Mouse (Mus musculus) myocyte (in vitro differentiated cells): Measurements from ENCODE around the gene Dazl. TPM values are rescaled to one million over a fixed set of nuclear protein-coding genes. Genes with fewer than 3 reads are reported as not detected.

Experiments used
- H3K27me3 ChIP-seq: one replicate; pipeline ENCODE4 v1.6.1; 2011; ENCODE audit not compliant: control insufficient read depth, insufficient read depth, insufficient read length
- H3K36me3 ChIP-seq: one replicate; pipeline ENCODE4 v1.6.1; 2011; ENCODE audit not compliant: control insufficient read depth, insufficient read depth
- H3K4me2 ChIP-seq: one replicate; pipeline ENCODE4 v1.6.1; 2011; ENCODE audit warnings: low read depth, control low read depth
- H3K4me3 ChIP-seq: one replicate; pipeline ENCODE4 v1.5.1; 2011; ENCODE audit warnings: mild to moderate bottlenecking, control low read depth, moderate library complexity
- H3K79me2 ChIP-seq: one replicate; pipeline ENCODE4 v1.6.1; 2011; ENCODE audit not compliant: control insufficient read depth, insufficient read depth
- H3ac ChIP-seq: one replicate; pipeline ENCODE4 v1.6.1; 2011; ENCODE audit not compliant: control insufficient read depth, insufficient read length
- CEBPB ChIP-seq: IDR thresholded peaks from 2 replicates; pipeline ENCODE4 v1.6.1; 2011; ENCODE audit warnings: mild to moderate bottlenecking, moderate library complexity; ENCODE audit not compliant: poor library complexity, insufficient read depth, severe bottlenecking
- E2F4 ChIP-seq: IDR thresholded peaks from one replicate; pipeline ENCODE4 v1.6.1; 2011; ENCODE audit warnings: mild to moderate bottlenecking, control low read depth, moderate library complexity; ENCODE audit not compliant: insufficient read depth
- MAX ChIP-seq: IDR thresholded peaks from one replicate; pipeline ENCODE4 v1.6.1; 2011; ENCODE audit warnings: low read depth, mild to moderate bottlenecking, control low read depth
- MYOD1 ChIP-seq, 3 experiments: IDR thresholded peaks; one replicate each; pipeline ENCODE4 v1.6.1; 2011; ENCODE audit warnings: control low read depth in 2 of 3, low read depth in 2 of 3, mild to moderate bottlenecking in 2 of 3, moderate library complexity in 1 of 3; ENCODE audit not compliant: insufficient read length in 2 of 3, control insufficient read depth in 1 of 3
- MYOG ChIP-seq, 3 experiments: IDR thresholded peaks; one replicate each; pipeline ENCODE4 v1.6.1; 2011; ENCODE audit warnings: control low read depth in 2 of 3, low read depth in 2 of 3, mild to moderate bottlenecking in 2 of 3; ENCODE audit not compliant: insufficient read length in 2 of 3, control insufficient read depth in 1 of 3, insufficient read depth in 1 of 3
- POLR2A ChIP-seq: IDR thresholded peaks from one replicate; pipeline ENCODE4 v1.6.1; 2011; ENCODE audit warnings: low read depth, mild to moderate bottlenecking, control low read depth, moderate library complexity; ENCODE audit not compliant: insufficient read length
- POLR2AphosphoS2 ChIP-seq: IDR thresholded peaks from one replicate; pipeline ENCODE4 v1.6.1; 2011; ENCODE audit warnings: low read depth, control low read depth; ENCODE audit not compliant: insufficient read length
- REST ChIP-seq: IDR thresholded peaks from one replicate; pipeline ENCODE4 v1.6.1; 2011; ENCODE audit warnings: mild to moderate bottlenecking, control low read depth, moderate library complexity; ENCODE audit not compliant: insufficient read depth, insufficient read length
- SRF ChIP-seq: IDR thresholded peaks from one replicate; pipeline ENCODE4 v1.6.1; 2011; ENCODE audit warnings: low read depth; ENCODE audit not compliant: control insufficient read depth, insufficient read length
- TCF12 ChIP-seq: IDR thresholded peaks from one replicate; pipeline ENCODE4 v1.6.1; 2011; ENCODE audit warnings: mild to moderate bottlenecking, control low read depth; ENCODE audit not compliant: poor library complexity, insufficient read depth, severe bottlenecking
- TCF3 ChIP-seq: IDR thresholded peaks from one replicate; pipeline ENCODE4 v1.6.1; 2011; ENCODE audit warnings: low read depth, control low read depth; ENCODE audit not compliant: insufficient read length
- USF1 ChIP-seq: IDR thresholded peaks from one replicate; pipeline ENCODE4 v1.6.1; 2011; ENCODE audit warnings: low read depth, mild to moderate bottlenecking, control low read depth, moderate library complexity
- polyA plus RNA-seq: library from polyadenylated mRNA; unstranded; fragments of >200 nt; fragmentation: generic; extraction: Trizol; gene quantifications from one replicate; pipeline ENCODE4 v1.2.1, GENCODE M21; 2012; ENCODE audit warnings: missing spikeins

Dazl gene
- polyA plus RNA-seq, 1 experiment, result not detected

DNA sequence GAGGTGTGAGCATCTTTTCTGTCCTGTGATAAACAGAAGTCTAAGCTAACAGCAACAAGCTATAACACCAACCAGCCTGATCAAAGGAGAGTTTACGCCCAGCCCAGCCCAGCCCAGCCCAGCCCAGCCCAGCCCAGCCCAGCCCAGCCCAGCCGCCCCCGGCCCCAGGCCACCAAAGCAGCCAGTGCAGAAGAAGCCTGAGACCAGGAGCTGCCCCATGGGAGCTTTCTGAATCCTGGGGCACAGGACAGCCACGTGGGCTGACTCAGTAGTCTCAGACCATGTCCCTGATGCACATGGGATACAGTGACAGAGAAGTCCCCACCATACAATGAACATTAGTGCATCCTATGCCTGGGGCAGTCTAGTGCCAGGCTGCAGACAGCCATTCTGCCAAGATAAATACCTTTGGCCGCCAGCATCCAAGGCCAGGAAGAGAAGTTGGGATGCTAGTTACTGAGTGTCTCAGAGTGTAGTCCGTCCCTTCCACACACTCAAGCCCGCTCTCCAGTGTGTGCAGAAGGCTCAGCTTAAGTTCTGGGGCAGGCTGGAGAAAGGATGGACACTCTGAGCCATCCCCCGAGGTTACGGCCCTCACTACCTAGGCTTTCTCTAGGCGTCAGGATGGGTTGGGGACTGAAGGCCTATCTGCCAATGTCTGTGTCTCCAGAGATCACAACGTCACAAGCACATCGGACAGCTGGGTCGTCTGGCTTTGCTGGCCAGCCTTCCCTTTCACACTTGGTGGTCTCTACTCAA, 57.3 kb downstream of the Dazl start:
- Histone ChIP-seq H3ac (no peak overlapping the region), H3K79me2 (no peaks in the 10 kb centered on the region), H3K36me3 (no peaks in the 10 kb centered on the region), H3K4me2 (no peak overlapping the region), H3K4me3 (no peak overlapping the region), H3K27me3 (no peaks in the 10 kb centered on the region)
- TF ChIP-seq POLR2AphosphoS2 (no peak), MYOD1 (IDR thresholded peaks at IDR 0.05; ENCODE audit: control insufficient read depth in 1 of 3, insufficient read length in 2 of 3, low read depth in 2 of 3) (no peak), USF1 (no peak), MAX (no peak), CEBPB (no peak), TCF12 (no peak), POLR2A (no peak), TCF3 (no peak), E2F4 (no peak), MYOG (IDR thresholded peaks at IDR 0.05; ENCODE audit: control insufficient read depth in 1 of 3, insufficient read depth in 1 of 3, insufficient read length in 2 of 3, low read depth in 2 of 3) (no peak), REST (no peak), SRF (no peak)

DNA sequence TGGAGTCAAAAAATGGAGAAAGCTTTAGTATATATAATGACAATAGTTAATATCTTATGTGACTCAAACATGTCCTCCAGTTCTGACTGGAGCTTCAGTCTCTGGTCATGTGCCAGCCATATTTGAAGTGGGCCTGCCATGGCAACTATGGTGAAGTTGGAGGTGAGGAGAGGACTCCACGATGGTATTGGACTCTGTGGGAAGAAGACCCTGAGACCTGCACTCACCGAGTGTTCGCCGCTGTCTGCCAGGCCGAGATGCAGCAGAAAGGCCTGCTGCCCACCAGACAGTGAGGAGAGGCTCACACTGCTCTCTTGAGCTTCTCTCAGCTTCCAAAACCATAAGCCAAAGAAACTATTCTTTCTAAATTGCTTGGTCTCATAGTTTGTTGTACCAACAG, 59.5 kb downstream of the Dazl start:
- no peaks in the 10 kb centered on the region for H3K36me3 ChIP-seq
- H3K4me2 ChIP-seq, result no peak overlapping the region
- no peaks in the 10 kb centered on the region for H3K79me2 ChIP-seq
- no peak overlapping the region for H3K4me3 ChIP-seq
- TF ChIP-seq REST, result no peak
- no peak for TF ChIP-seq USF1
- no peak for TF ChIP-seq TCF3
- no peak for TF ChIP-seq MYOG (IDR thresholded peaks at IDR 0.05; ENCODE audit: control insufficient read depth in 1 of 3, insufficient read depth in 1 of 3, insufficient read length in 2 of 3, low read depth in 2 of 3)
- no peak for TF ChIP-seq E2F4
- TF ChIP-seq POLR2AphosphoS2, result no peak
- TF ChIP-seq MYOD1 (IDR thresholded peaks at IDR 0.05; ENCODE audit: control insufficient read depth in 1 of 3, insufficient read length in 2 of 3, low read depth in 2 of 3), result no peak
- no peak for TF ChIP-seq TCF12
- no peak for TF ChIP-seq CEBPB
- no peak for TF ChIP-seq MAX
- TF ChIP-seq POLR2A, result no peak
- no peak for TF ChIP-seq SRF
- H3K27me3 ChIP-seq, result no peaks in the 10 kb centered on the region
- H3ac ChIP-seq, result no peak overlapping the region

DNA sequence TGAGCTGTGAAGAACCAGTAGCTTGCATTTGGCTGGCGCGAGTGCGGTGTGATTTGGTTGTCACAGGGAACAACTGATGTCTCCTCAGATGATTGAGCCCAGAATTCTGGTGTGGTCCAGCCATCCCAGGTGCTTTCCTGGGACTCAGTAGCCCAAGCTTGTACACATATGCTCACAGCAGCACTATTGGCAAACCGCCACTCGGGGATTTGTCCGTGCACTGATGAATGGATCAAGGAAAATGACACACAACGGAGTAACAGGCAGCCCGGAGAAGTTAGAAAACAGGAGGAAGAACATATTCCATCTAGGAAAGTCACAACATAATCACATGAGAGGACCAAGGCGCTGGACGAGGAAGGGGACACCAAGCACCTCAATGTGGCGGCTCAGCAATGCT, 60.6 kb downstream of the Dazl start:
- no peak for TF ChIP-seq MAX
- TF ChIP-seq MYOD1 (IDR thresholded peaks at IDR 0.05; ENCODE audit: control insufficient read depth in 1 of 3, insufficient read length in 2 of 3, low read depth in 2 of 3), result no peak
- no peak for TF ChIP-seq TCF12
- TF ChIP-seq POLR2A, result no peak
- TF ChIP-seq MYOG (IDR thresholded peaks at IDR 0.05; ENCODE audit: control insufficient read depth in 1 of 3, insufficient read depth in 1 of 3, insufficient read length in 2 of 3, low read depth in 2 of 3), result no peak
- TF ChIP-seq SRF, result no peak
- TF ChIP-seq USF1, result no peak
- no peak for TF ChIP-seq TCF3
- no peak for TF ChIP-seq REST
- no peak for TF ChIP-seq POLR2AphosphoS2
- TF ChIP-seq CEBPB, result no peak
- TF ChIP-seq E2F4, result no peak
- H3K27me3 ChIP-seq, result no peaks in the 10 kb centered on the region
- H3K4me3 ChIP-seq, result no peak overlapping the region
- H3K36me3 ChIP-seq, result no peaks in the 10 kb centered on the region
- H3K79me2 ChIP-seq, result no peaks in the 10 kb centered on the region
- no peak overlapping the region for H3ac ChIP-seq
- H3K4me2 ChIP-seq, result no peak overlapping the region

DNA sequence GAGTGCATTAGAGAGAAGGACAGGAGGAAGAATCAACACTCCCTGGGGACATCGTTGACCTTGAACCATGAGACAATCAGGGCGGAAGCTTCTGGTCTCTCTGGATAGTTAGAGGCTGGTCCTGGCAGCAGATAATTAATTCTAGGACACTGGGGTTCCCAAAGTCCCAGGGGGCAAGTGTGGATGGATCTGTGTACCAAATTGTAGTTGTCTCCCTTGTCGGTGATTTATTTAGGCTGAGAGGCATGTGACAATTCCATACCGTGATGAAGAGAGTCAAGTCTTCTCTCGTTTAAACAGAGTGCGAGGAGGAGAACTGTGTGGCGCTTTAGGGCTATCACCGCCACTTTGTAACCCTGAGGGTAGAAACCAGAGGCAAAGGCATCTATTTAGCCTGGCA, 62.2 kb downstream of the Dazl start:
- Histone ChIP-seq H3K27me3 (no peaks in the 10 kb centered on the region), H3K4me2 (no peak overlapping the region), H3K36me3 (no peaks in the 10 kb centered on the region), H3K79me2 (no peaks in the 10 kb centered on the region), H3ac (no peak overlapping the region), H3K4me3 (no peak overlapping the region)
- no peak for TF ChIP-seq MYOD1 (IDR thresholded peaks at IDR 0.05; ENCODE audit: control insufficient read depth in 1 of 3, insufficient read length in 2 of 3, low read depth in 2 of 3)
- TF ChIP-seq TCF12, result no peak
- TF ChIP-seq REST, result no peak
- TF ChIP-seq MYOG (IDR thresholded peaks at IDR 0.05; ENCODE audit: control insufficient read depth in 1 of 3, insufficient read depth in 1 of 3, insufficient read length in 2 of 3, low read depth in 2 of 3), result no peak
